Mouse (Mus musculus) small intestine, adult 2 months (tissue): Measurements from ENCODE around the gene Lmbr1l. TPM values are rescaled to one million over a fixed set of nuclear protein-coding genes. Genes with fewer than 3 reads are reported as not detected.

Experiments
- H3K27ac ChIP-seq: fragments of 200-500 bp; 2 replicates; pipeline ENCODE4 v1.5.1; 2012; ENCODE audit warnings: low read depth, low read length, control low read depth, inconsistent platforms; ENCODE audit not compliant: insufficient read depth
- H3K27me3 ChIP-seq: fragments of 200-500 bp; 2 replicates; pipeline ENCODE4 v1.6.1; 2012; ENCODE audit warnings: mild to moderate bottlenecking, moderate library complexity, low read length, inconsistent platforms; ENCODE audit not compliant: control insufficient read depth, insufficient read depth
- H3K36me3 ChIP-seq: fragments of 200-500 bp; 2 replicates; pipeline ENCODE4 v1.6.1; 2012; ENCODE audit warnings: mild to moderate bottlenecking, low read length, control low read depth, inconsistent platforms; ENCODE audit not compliant: control insufficient read depth, insufficient read depth
- H3K4me1 ChIP-seq: fragments of 200-500 bp; 2 replicates; pipeline ENCODE4 v1.6.1; 2012; ENCODE audit warnings: low read length, inconsistent platforms, mixed read lengths; ENCODE audit not compliant: control insufficient read depth, insufficient read depth, insufficient read length
- H3K4me3 ChIP-seq: fragments of 200-500 bp; 2 replicates; pipeline ENCODE4 v1.5.1; 2012; ENCODE audit warnings: low read depth, mild to moderate bottlenecking, control low read depth, inconsistent platforms, low read length, moderate library complexity
- CTCF ChIP-seq: fragments of 200-500 bp; IDR thresholded peaks from 2 replicates; pipeline ENCODE4 v1.5.1; 2012; ENCODE audit warnings: low read depth, mild to moderate bottlenecking, control low read depth, inconsistent platforms, low read length, moderate library complexity, mixed read lengths; ENCODE audit not compliant: insufficient replicate concordance, insufficient read length; ENCODE audit errors: extremely low read depth
- POLR2A ChIP-seq: fragments of 200-500 bp; IDR thresholded peaks from 2 replicates; pipeline ENCODE4 v1.6.1; 2012; ENCODE audit warnings: low read depth, mild to moderate bottlenecking, control low read depth, inconsistent platforms, low read length, moderate library complexity
- WGBS: fragments of 180-500 bp; shearing (Covaris S2); methylation state at CpG from one replicate; pipeline ENCODE4 v1.1.7; 2018; 5-methylcytosine and 5-hydroxymethylcytosine counted together
- polyA plus RNA-seq: library from polyadenylated mRNA; depleted of rRNA; stranded (reverse); fragments of >200 nt; gene quantifications from 2 replicates; pipeline ENCODE4 v1.2.3, GENCODE M21; 2012

Gene Lmbr1l
- polyA plus RNA-seq, 1 experiment: 395 TPM

DNA sequence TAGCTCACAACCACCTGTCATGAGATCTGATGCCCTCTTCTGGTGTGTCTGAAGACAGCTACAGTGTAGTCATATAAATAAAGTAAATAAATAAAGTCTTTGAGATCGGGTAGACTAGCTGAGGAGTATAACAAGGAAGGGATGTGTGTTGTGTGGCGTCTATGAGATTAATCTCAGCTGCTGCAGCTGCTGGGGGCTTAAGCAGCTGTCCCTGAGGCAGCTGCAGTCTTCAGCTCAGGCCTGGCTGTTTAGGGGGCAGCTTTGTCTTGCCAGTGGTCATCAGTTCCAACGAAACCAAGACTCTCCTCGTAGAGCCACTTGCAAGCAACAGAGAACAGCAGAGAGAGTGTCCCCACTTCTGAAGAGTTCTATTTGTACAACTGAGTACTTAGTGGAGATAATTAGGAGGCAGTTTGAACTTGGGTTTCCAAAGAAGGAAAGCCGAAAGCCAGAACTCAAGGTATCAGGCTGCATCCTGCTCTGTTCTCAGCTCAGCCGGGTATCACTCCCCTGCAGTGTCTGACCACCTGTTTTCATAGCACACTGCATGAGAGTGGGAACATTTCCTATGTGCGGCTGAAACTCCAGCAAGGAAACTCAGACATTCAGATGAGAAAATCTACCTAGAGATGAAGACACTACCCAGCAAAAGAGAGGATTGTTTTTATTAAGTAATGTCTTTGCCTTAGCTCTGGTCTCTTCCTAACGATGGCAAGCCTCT is 31.2 kb downstream of the Lmbr1l start:
- Histone ChIP-seq H3K27me3 (no peaks in the 10 kb centered on the region), H3K27ac (no peak overlapping the region), H3K4me3 (no peak overlapping the region), H3K36me3 (no peaks in the 10 kb centered on the region), H3K4me1 (peaks cover 2% of the 10 kb centered on the region; the same call in 1 of the 2 replicates)
- no peak for TF ChIP-seq CTCF
- 66% methylated on average over 8 of the region's 8 CpGs for WGBS

DNA sequence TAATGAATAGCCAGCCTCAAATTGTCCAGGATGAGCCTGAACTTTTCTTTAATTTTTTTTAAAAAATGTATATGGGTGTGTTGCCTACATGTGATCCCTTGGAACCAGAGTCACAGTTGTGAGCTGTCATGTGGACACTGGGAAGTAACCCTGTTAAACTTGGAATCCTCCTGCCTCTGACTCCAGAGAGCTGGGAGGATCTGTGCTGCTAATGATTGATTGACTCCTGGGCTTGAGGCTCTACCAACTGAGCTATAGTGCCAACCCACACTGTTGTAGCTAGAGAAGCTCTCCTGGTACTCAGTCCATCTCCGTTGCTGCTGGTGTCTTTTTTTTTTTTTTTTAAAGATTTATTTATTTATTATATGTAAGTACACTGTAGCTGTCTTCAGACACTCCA is 33.9 kb downstream of the Lmbr1l start:
- TF ChIP-seq CTCF: no peak
- TF ChIP-seq POLR2A: no peak
- Histone ChIP-seq H3K27ac (peak overlapping the region; percentile 85; the same call in 1 of the 2 replicates), H3K4me3 (no peak overlapping the region), H3K36me3 (no peaks in the 10 kb centered on the region), H3K4me1 (peaks cover 2% of the 10 kb centered on the region; the same call in 1 of the 2 replicates), H3K27me3 (no peaks in the 10 kb centered on the region)
- WGBS: 55% methylated on average over 1 of the region's 1 CpGs

DNA sequence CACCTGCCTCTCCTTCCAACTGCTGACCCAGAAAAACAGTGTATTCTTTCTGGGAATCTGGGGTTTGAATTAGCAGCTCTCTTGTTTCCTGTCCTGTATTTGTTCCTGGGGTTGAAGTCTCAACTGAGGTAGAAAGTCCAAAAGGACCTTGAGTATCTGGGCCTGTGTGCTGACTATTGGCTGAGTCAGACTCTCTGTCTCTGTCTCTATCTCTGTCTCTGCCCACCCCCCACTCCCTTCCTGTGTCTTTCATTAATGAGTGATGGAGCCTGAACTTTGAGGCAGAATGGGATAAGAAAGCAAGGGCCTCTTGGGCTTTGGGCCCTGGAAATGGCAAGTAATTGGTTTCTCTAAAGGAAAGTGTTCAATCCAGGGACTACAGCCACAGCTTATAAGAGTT is 34.4 kb downstream of the Lmbr1l start:
- peaks cover 2% of the 10 kb centered on the region; the same call in 1 of the 2 replicates for H3K4me1 ChIP-seq

DNA sequence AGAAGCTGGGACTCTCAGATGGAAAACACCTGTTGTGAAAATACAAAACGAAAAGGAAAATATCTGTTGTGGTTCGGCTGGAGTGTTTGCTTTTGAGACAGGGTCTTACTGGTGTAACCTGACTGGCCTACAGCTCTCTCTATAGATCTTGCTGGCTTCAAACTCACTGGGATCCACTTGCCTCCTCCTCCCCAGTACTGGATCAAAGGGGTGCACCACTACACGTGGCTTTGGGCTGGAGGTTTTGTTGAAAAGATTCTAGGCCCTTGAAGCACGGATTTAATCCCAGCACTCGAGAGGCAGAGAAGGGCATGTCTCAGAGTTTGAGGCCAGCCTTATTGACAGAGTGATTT is 36.4 kb downstream of the Lmbr1l start:
- WGBS: 12% methylated on average over 5 of the region's 5 CpGs
- Histone ChIP-seq H3K27me3 (no peaks in the 10 kb centered on the region), H3K36me3 (peaks cover 9% of the 10 kb centered on the region), H3K4me1 (peaks cover 2% of the 10 kb centered on the region; the same call in 1 of the 2 replicates), H3K4me3 (no peak overlapping the region), H3K27ac (peak overlapping the region; percentile 35; the same call in 1 of the 2 replicates)
- TF ChIP-seq CTCF: no peak
- no peak for TF ChIP-seq POLR2A

More for the DNA sequence above, 34.4 kb downstream of the Lmbr1l start:
- Histone ChIP-seq H3K36me3 (0 out of 2 replicates have a peak, but pooled peaks cover 3% of the 10 kb centered on the region), H3K4me3 (no peak overlapping the region), H3K27ac (peak overlapping the region; percentile 94), H3K27me3 (no peaks in the 10 kb centered on the region)
- TF ChIP-seq POLR2A: no peak

- Histone ChIP-seq H3K4me3 (peak overlapping the region; percentile 96), H3K36me3 (peaks cover 9% of the 10 kb centered on the region), H3K4me1 (peaks cover 2% of the 10 kb centered on the region; the same call in 1 of the 2 replicates), H3K27me3 (no peaks in the 10 kb centered on the region), H3K27ac (peak overlapping the region; percentile 95)
- under 1% methylated on average over 48 of the region's 48 CpGs for WGBS
- TF ChIP-seq CTCF (peak; percentile 34; the same call in 1 of the 2 replicates), POLR2A (0 out of 2 replicates have a peak, but pooled peaks have one; percentile 19)
Observed at GRCm38 (mm10) chr15:98880978-98881655, 36.9 kb downstream of the Lmbr1l start.

DNA sequence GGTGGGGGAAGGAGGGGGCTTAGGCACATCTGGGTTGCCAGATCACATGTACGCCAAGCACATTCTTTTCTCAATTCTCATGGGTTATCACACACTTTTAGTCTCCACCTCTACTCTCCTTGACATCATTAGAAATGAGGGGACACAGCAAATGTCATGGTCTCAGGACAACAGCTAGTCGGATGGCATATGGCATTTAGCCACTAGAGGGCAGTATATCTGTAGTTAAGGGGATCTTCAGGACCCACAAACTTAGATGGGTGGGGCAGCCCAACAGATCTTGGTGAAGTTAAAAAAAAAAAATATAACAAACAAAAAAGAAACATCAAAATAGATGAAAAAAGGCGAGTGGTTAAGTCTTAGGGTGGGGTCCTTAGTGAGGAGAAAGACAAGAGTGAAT is 40.7 kb downstream of the Lmbr1l start:
- Histone ChIP-seq H3K36me3 (peaks cover 9% of the 10 kb centered on the region), H3K4me3 (no peak overlapping the region), H3K4me1 (no peaks in the 10 kb centered on the region; the same call in 1 of the 2 replicates), H3K27ac (no peak overlapping the region), H3K27me3 (no peaks in the 10 kb centered on the region)
- 14% methylated on average over 3 of the region's 3 CpGs for WGBS
- no peak for TF ChIP-seq POLR2A
- TF ChIP-seq CTCF: peak; percentile 13; the same call in 1 of the 2 replicates
